Mouse (Mus musculus) forebrain, embryonic 16.5 days (tissue): ENCODE results near the gene Sec16b. TPM values are rescaled to one million over a fixed set of nuclear protein-coding genes. Genes with fewer than 3 reads are reported as not detected.
A peak's percentile ranks its signal among the peaks of the same experiment; 100 is the strongest.

Experiments used
- ATAC-seq: fragments of 200-750 bp; cut with Nextera tagmentation; 2 replicates; pipeline ENCODE4 v1.8.0; 2017; ENCODE audit warnings: mild to moderate bottlenecking, moderate library complexity
- H3K27ac ChIP-seq: fragments of 300-500 bp; sonication (generic); 2 replicates; pipeline ENCODE4 v1.5.1; 2014; ENCODE audit warnings: low read length, control low read depth
- H3K27me3 ChIP-seq: fragments of 300-500 bp; sonication (generic); replicated peaks from 2 replicates; pipeline ENCODE4 v1.6.1; 2014; ENCODE audit warnings: low read length; ENCODE audit not compliant: control insufficient read depth, insufficient read depth
- H3K36me3 ChIP-seq: fragments of 300-500 bp; sonication (generic); 2 replicates; pipeline ENCODE4 v1.6.1; 2014; ENCODE audit not compliant: control insufficient read depth, insufficient read depth
- H3K4me1 ChIP-seq: fragments of 300-500 bp; sonication (generic); replicated peaks from 2 replicates; pipeline ENCODE4 v1.6.1; 2014; ENCODE audit warnings: low read length; ENCODE audit not compliant: control insufficient read depth, insufficient read depth
- H3K4me2 ChIP-seq: fragments of 300-500 bp; sonication (generic); 2 replicates; pipeline ENCODE4 v1.6.1; 2014; ENCODE audit warnings: mild to moderate bottlenecking, low read length, control low read depth
- H3K4me3 ChIP-seq: fragments of 300-500 bp; sonication (generic); replicated peaks from 2 replicates; pipeline ENCODE4 v1.5.1; 2014; ENCODE audit warnings: mild to moderate bottlenecking, low read length, control low read depth
- H3K9ac ChIP-seq: fragments of 300-500 bp; sonication (generic); replicated peaks from 2 replicates; pipeline ENCODE4 v1.6.1; 2014; ENCODE audit warnings: low read depth, low read length, control low read depth
- H3K9me3 ChIP-seq: fragments of 300-500 bp; sonication (generic); 2 replicates; pipeline ENCODE4 v1.6.1; 2016; ENCODE audit warnings: low read length; ENCODE audit not compliant: control insufficient read depth
- WGBS: fragments of 180-500 bp; shearing (Covaris S2); extraction: QIAGEN DNeasy Blood & Tissue Kit; methylation state at CpG from one replicate; pipeline ENCODE4 v1.1.7; 2014; 5-methylcytosine and 5-hydroxymethylcytosine counted together
- polyA plus RNA-seq: library from polyadenylated mRNA; unstranded; fragments of >200 nt; fragmentation: Nextera tagmentation; extraction: Ambion mirVana; gene quantifications from 2 replicates; pipeline ENCODE4 v1.2.1, GENCODE M21; 2015

Sec16b gene
- polyA plus RNA-seq, 1 experiment from 2014 or later = 0.62 TPM

GRCm38 (mm10) chr1:157549721-157550120 lies 43.2 kb downstream of the Sec16b start:
- Histone ChIP-seq H3K4me1 (peaks cover 7% of the 10 kb centered on the region), H3K27ac (no peak overlapping the region), H3K27me3 (no peaks in the 10 kb centered on the region), H3K4me2 (no peak overlapping the region), H3K9me3 (no peaks in the 10 kb centered on the region), H3K9ac (no peak overlapping the region), H3K4me3 (no peak overlapping the region), H3K36me3 (no peaks in the 10 kb centered on the region)
- 68% methylated on average over 3 of the region's 3 CpGs for WGBS
- ATAC-seq = no peak

- H3K4me3 ChIP-seq = no peak overlapping the region
- WGBS = 58% methylated on average over 7 of the region's 7 CpGs
- H3K36me3 ChIP-seq = no peaks in the 10 kb centered on the region
- no peak overlapping the region for H3K4me2 ChIP-seq
- no peak overlapping the region for H3K27ac ChIP-seq
- no peaks in the 10 kb centered on the region for H3K9me3 ChIP-seq
- no peak overlapping the region for H3K9ac ChIP-seq
- peak; percentile 81 for ATAC-seq
- peaks cover 27% of the 10 kb centered on the region for H3K4me1 ChIP-seq
- no peaks in the 10 kb centered on the region for H3K27me3 ChIP-seq
These were observed 46.4 kb downstream of the Sec16b start for GRCm38 (mm10) chr1:157552749-157553451.

- 45% methylated on average over 3 of the region's 3 CpGs for WGBS
- 0 out of 2 replicates have a peak, but pooled peaks have one; percentile 26 for ATAC-seq
- no peak overlapping the region for H3K9ac ChIP-seq
- peaks cover 27% of the 10 kb centered on the region for H3K4me1 ChIP-seq
- no peak overlapping the region for H3K27ac ChIP-seq
- no peaks in the 10 kb centered on the region for H3K27me3 ChIP-seq
- no peaks in the 10 kb centered on the region for H3K9me3 ChIP-seq
- H3K4me3 ChIP-seq = no peak overlapping the region
- no peaks in the 10 kb centered on the region for H3K36me3 ChIP-seq
- no peak overlapping the region for H3K4me2 ChIP-seq
These were observed 47.6 kb downstream of the Sec16b start for GRCm38 (mm10) chr1:157554163-157554562.

GRCm38 (mm10) chr1:157554686-157555530 lies 48.4 kb downstream of the Sec16b start:
- Histone ChIP-seq H3K9me3 (no peaks in the 10 kb centered on the region), H3K4me1 (peaks cover 27% of the 10 kb centered on the region), H3K27ac (no peak overlapping the region), H3K27me3 (no peaks in the 10 kb centered on the region), H3K4me3 (no peak overlapping the region), H3K4me2 (peak overlapping the region; percentile 18), H3K9ac (no peak overlapping the region), H3K36me3 (no peaks in the 10 kb centered on the region)
- no peak for ATAC-seq
- 28% methylated on average over 27 of the region's 27 CpGs for WGBS

GRCm38 (mm10) chr1:157555738-157556137 lies 49.2 kb downstream of the Sec16b start:
- no peak overlapping the region for H3K4me2 ChIP-seq
- no peak overlapping the region for H3K27ac ChIP-seq
- no peaks in the 10 kb centered on the region for H3K27me3 ChIP-seq
- ATAC-seq = no peak
- H3K9me3 ChIP-seq = no peaks in the 10 kb centered on the region
- peaks cover 30% of the 10 kb centered on the region for H3K4me1 ChIP-seq
- no peaks in the 10 kb centered on the region for H3K36me3 ChIP-seq
- 36% methylated on average over 10 of the region's 10 CpGs for WGBS
- no peak overlapping the region for H3K4me3 ChIP-seq
- H3K9ac ChIP-seq = no peak overlapping the region

- Histone ChIP-seq H3K4me3 (no peak overlapping the region), H3K9me3 (no peaks in the 10 kb centered on the region), H3K9ac (no peak overlapping the region), H3K36me3 (no peaks in the 10 kb centered on the region), H3K4me1 (peaks cover 31% of the 10 kb centered on the region), H3K4me2 (no peak overlapping the region), H3K27me3 (no peaks in the 10 kb centered on the region), H3K27ac (no peak overlapping the region)
- ATAC-seq = no peak
- 47% methylated on average over 5 of the region's 5 CpGs for WGBS
These were observed 49.9 kb downstream of the Sec16b start for GRCm38 (mm10) chr1:157556439-157556838.

GRCm38 (mm10) chr1:157558145-157558544 lies 51.6 kb downstream of the Sec16b start:
- Histone ChIP-seq H3K27ac (no peak overlapping the region), H3K4me1 (peaks cover 31% of the 10 kb centered on the region), H3K36me3 (no peaks in the 10 kb centered on the region), H3K9me3 (no peaks in the 10 kb centered on the region), H3K27me3 (no peaks in the 10 kb centered on the region), H3K9ac (no peak overlapping the region), H3K4me2 (no peak overlapping the region), H3K4me3 (no peak overlapping the region)
- ATAC-seq = no peak
- 49% methylated on average over 5 of the region's 5 CpGs for WGBS

GRCm38 (mm10) chr1:157559986-157560385 lies 53.5 kb downstream of the Sec16b start:
- no peak for ATAC-seq
- Histone ChIP-seq H3K27me3 (no peaks in the 10 kb centered on the region), H3K4me3 (no peak overlapping the region), H3K27ac (no peak overlapping the region), H3K4me1 (peaks cover 21% of the 10 kb centered on the region), H3K9me3 (no peaks in the 10 kb centered on the region), H3K9ac (no peak overlapping the region), H3K4me2 (no peak overlapping the region), H3K36me3 (no peaks in the 10 kb centered on the region)
- WGBS = 74% methylated on average over 6 of the region's 6 CpGs

GRCm38 (mm10) chr1:157560654-157561386 lies 54.3 kb downstream of the Sec16b start:
- H3K27me3 ChIP-seq = no peaks in the 10 kb centered on the region
- no peaks in the 10 kb centered on the region for H3K9me3 ChIP-seq
- 21% methylated on average over 8 of the region's 8 CpGs for WGBS
- no peak overlapping the region for H3K4me2 ChIP-seq
- H3K9ac ChIP-seq = no peak overlapping the region
- peak; percentile 66 for ATAC-seq
- no peaks in the 10 kb centered on the region for H3K36me3 ChIP-seq
- H3K4me3 ChIP-seq = no peak overlapping the region
- H3K4me1 ChIP-seq = peaks cover 14% of the 10 kb centered on the region
- no peak overlapping the region for H3K27ac ChIP-seq
